Mouse (Mus musculus): ENCODE measurements at regions not wholly inside any gene's neighbourhood (a gene's known extent, or its start where the extent isn't known, plus 50 kb on each side); places are given as distances from the start of the nearest gene placed in this dataset.

DNA sequence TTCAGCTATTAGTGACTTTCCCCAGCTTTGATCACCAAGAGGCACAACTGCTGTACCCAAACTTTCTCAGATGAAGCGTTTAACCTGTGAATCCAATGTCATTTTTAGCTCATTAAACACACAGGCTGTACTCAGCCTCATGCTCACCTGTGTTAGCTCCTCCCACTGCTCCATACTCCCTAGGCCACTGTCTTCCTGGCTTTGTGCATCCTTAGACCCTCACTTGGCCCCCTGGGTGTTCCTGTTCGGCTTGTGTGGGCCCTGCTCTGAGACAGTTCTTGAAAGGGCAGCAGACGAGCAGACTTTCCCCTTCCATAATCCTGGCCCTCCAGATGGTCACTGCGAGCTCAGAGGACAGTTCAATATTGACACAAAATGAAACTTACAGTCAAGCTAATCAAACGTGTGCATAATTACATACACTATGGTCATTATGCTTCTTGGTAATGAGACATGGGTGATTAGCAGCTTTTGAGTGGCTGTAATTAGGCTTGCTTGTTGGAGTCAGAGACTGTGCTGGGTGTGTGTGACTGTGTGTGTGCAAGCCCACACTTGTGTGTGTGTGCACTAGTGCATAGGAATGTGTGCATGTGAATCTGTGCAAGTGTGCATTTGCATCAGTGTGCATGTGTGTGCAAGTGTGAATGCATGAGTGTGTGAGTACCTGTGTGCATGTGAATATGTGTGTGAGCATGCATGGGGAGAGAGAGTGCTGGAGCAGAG is 50.6 kb upstream of the Gm10220 start:
- H3K9me3 ChIP-seq (ENCODE audit: low read length): no peaks in the 10 kb centered on the region
- H3K27me3 ChIP-seq (ENCODE audit: insufficient read depth, low read length): no peaks in the 10 kb centered on the region
- H3K4me2 ChIP-seq (ENCODE audit: low read depth): no peak overlapping the region
- no peak overlapping the region for H3K4me3 ChIP-seq (ENCODE audit: low read depth, low read length)
- no peak for DNase-seq
- no peaks in the 10 kb centered on the region for H3K4me1 ChIP-seq (ENCODE audit: insufficient read depth)
- no peak overlapping the region for H3K9ac ChIP-seq
- H3K27ac ChIP-seq (ENCODE audit: low read depth, low read length): no peak overlapping the region
- TF ChIP-seq CTCF (IDR thresholded peaks at IDR 0.05; ENCODE audit: low read depth): no peak
- no peak for ATAC-seq
- no peaks in the 10 kb centered on the region for H3K36me3 ChIP-seq (ENCODE audit: insufficient read depth)
- 37% methylated on average over 5 of the region's 5 CpGs for WGBS

DNA sequence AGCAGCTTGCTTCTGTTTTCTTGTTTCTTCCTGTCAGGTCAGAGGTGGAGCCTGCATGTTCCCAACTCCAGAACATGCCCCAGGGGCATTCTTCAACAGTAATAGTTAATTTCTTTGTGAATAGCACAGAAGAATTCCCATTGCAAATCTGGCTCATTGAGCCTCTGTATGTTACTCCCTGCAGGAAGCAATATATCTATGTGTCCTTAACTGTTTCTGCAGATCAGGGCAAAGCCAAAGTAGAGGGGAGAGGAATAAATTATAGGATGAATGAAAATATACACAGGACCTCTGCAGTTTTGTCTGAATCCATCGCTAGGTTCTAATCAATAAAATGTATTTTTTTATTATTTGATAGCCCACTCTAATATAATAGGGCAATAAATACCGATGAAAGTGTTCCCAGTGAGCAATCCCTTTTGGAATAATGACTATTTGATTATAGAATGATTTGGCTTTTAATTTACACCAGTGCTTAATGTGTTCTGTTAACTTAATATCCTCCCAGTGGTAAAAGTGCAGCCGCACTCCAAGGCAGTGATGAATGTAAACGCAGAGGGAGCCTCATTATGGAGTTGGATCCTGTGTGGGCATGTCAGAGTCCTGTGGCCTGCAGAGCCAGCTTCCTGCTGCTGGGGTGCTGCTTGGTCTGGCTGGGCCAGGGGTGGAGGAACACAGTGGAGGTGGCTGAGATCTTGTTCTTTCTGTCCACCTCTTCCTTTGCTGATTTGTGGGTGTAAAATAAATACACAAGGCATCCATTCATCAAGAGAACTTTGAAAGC is 49.7 kb upstream of the Gm10220 start:
- H3K27ac ChIP-seq (ENCODE audit: low read depth, low read length): no peak overlapping the region
- 76% methylated on average over 4 of the region's 4 CpGs for WGBS
- no peak overlapping the region for H3K9ac ChIP-seq
- H3K27me3 ChIP-seq (ENCODE audit: insufficient read depth, low read length): no peaks in the 10 kb centered on the region
- no peaks in the 10 kb centered on the region for H3K36me3 ChIP-seq (ENCODE audit: insufficient read depth)
- H3K9me3 ChIP-seq (ENCODE audit: low read length): no peaks in the 10 kb centered on the region
- no peak overlapping the region for H3K4me2 ChIP-seq (ENCODE audit: low read depth)
- ATAC-seq (no peak), DNase-seq (no peak)
- H3K4me1 ChIP-seq (ENCODE audit: insufficient read depth): no peaks in the 10 kb centered on the region
- no peak for TF ChIP-seq CTCF (IDR thresholded peaks at IDR 0.05; ENCODE audit: low read depth)
- H3K4me3 ChIP-seq (ENCODE audit: low read depth, low read length): no peak overlapping the region

Data from forebrain, postnatal 0 days (tissue).